16 mouse cellular contexts compared by ENCODE assay signal in the genomic region with DNA sequence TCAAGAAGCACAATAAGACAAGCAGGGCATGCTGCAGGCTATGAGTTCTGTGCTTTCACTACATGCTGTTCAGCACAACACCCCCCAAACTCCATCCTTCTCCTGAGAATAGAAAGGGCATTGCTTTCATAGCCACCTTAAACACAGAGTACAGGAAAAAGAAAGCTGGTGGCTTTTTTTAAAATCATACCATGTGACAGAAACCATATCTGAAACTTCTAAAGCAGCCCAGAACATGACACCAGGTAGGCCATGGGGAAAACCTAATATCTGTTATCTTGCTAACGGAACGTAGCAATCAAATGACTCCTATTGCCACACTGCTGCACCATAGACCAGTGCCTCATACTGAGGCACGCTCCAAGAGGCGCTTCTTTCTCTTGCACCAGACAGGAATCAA.
"Had no signal": no experiment of that assay in that cellular context is flagged by ENCODE, and none has a peak within 500 bp of the region (broad histone marks: within the 10 kb centered on the region; RNA-seq: fewer than 3 reads in every experiment).

No protein-coding gene starts in this region.

- H3K4me3 ChIP-seq: left cerebral cortex, adult 2 months; liver, embryonic 13.5 days; midbrain, embryonic 12.5 days; midbrain, embryonic 15.5 days; neural tube, embryonic 13.5 days; stomach, embryonic 15.5 days had no signal

- H3K27me3 ChIP-seq: liver, embryonic 13.5 days; midbrain, embryonic 12.5 days; midbrain, embryonic 15.5 days; neural tube, embryonic 13.5 days; stomach, embryonic 15.5 days had no signal

- H3K4me1 ChIP-seq: liver, embryonic 13.5 days; midbrain, embryonic 12.5 days; stomach, embryonic 15.5 days had no signal

- DNase-seq: kidney, adult 9 months; kidney, postnatal 14 days; kidney, postnatal 4 days; liver, embryonic 13.5 days; lung, adult 2 months; lung, postnatal 14 days; lung, postnatal 4 days; retina, postnatal 1 day; right cerebral cortex, postnatal 25 days; spleen, adult 18-20 months; thymus, postnatal 25 days had no signal

- H3K27ac ChIP-seq: left cerebral cortex, adult 2 months; liver, embryonic 13.5 days; midbrain, embryonic 12.5 days; midbrain, embryonic 15.5 days; neural tube, embryonic 13.5 days; stomach, embryonic 15.5 days had no signal

- ATAC-seq: midbrain, embryonic 15.5 days had no signal
